Mouse (Mus musculus): ENCODE measurements around the gene Tln1.

The Tln1 gene

GRCm38 (mm10) chr4:43512653-43513052 is 49.8 kb downstream of the Tln1 start:
- no peaks in the 10 kb centered on the region for H3K9me3 ChIP-seq (ENCODE audit: low read length)
- 0 out of 2 replicates have a peak overlapping the region, but pooled peaks have one; percentile 4 for H3K4me3 ChIP-seq (replicated peaks; ENCODE audit: low read length)
- peaks cover 83% of the 10 kb centered on the region for H3K4me1 ChIP-seq (replicated peaks; ENCODE audit: low read depth, low read length)
- H3K36me3 ChIP-seq (ENCODE audit: insufficient read depth, low read length), result peaks cover 31% of the 10 kb centered on the region
- H3K27me3 ChIP-seq (ENCODE audit: insufficient read depth, low read length), result peaks cover 24% of the 10 kb centered on the region
- TF ChIP-seq CTCF (conservative IDR thresholded peaks at IDR 0.05; ENCODE audit: low read length) (no peak), NANOG (IDR thresholded peaks at IDR 0.05; ENCODE audit: borderline replicate concordance, low read length) (no peak), POU5F1 (IDR thresholded peaks at IDR 0.05; ENCODE audit: borderline replicate concordance, low read length) (no peak)

- Histone ChIP-seq H3K4me1 (replicated peaks; ENCODE audit: low read depth, low read length) (peaks cover 85% of the 10 kb centered on the region), H3K9me3 (ENCODE audit: low read length) (no peaks in the 10 kb centered on the region), H3K27me3 (ENCODE audit: insufficient read depth, low read length) (peaks cover 32% of the 10 kb centered on the region), H3K4me3 (replicated peaks; ENCODE audit: low read length) (0 out of 2 replicates have a peak overlapping the region, but pooled peaks have one; percentile 4), H3K36me3 (ENCODE audit: insufficient read depth, low read length) (peaks cover 26% of the 10 kb centered on the region)
- TF ChIP-seq CTCF (conservative IDR thresholded peaks at IDR 0.05; ENCODE audit: low read length) (no peak), NANOG (IDR thresholded peaks at IDR 0.05; ENCODE audit: borderline replicate concordance, low read length) (no peak), POU5F1 (IDR thresholded peaks at IDR 0.05; ENCODE audit: borderline replicate concordance, low read length) (no peak)
These were observed 50.6 kb downstream of the Tln1 start for GRCm38 (mm10) chr4:43511675-43512454.

GRCm38 (mm10) chr4:43509109-43509508 is 53.4 kb downstream of the Tln1 start:
- Histone ChIP-seq H3K27me3 (ENCODE audit: insufficient read depth, low read length) (peaks cover 51% of the 10 kb centered on the region), H3K36me3 (ENCODE audit: insufficient read depth, low read length) (peaks cover 4% of the 10 kb centered on the region), H3K4me3 (replicated peaks; ENCODE audit: low read length) (peak overlapping the region; percentile 72), H3K9me3 (ENCODE audit: low read length) (no peaks in the 10 kb centered on the region), H3K4me1 (replicated peaks; ENCODE audit: low read depth, low read length) (peaks cover 67% of the 10 kb centered on the region)
- TF ChIP-seq POU5F1 (IDR thresholded peaks at IDR 0.05; ENCODE audit: borderline replicate concordance, low read length) (no peak), NANOG (IDR thresholded peaks at IDR 0.05; ENCODE audit: borderline replicate concordance, low read length) (no peak)

DNA sequence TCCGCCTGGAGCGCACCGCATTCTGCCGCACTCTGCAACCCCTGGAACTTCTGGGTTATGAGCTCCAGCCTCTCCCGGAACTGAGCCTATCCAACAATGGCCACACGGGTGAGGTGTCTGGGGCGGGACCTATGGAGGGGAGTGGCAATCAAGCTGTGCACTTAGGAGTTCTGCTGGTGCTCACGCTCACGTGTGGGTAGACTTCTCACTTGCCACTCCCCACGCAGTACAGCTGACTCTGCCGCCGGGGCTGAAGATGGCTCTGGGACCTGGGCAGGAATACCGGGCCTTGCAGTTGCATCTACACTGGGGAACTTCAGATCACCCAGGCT is 53.9 kb downstream of the Tln1 start:
- no peak for TF ChIP-seq CTCF (conservative IDR thresholded peaks at IDR 0.05; ENCODE audit: low read length)
- no peak for TF ChIP-seq NANOG (IDR thresholded peaks at IDR 0.05; ENCODE audit: borderline replicate concordance, low read length)
- no peak for TF ChIP-seq POU5F1 (IDR thresholded peaks at IDR 0.05; ENCODE audit: borderline replicate concordance, low read length)
- Histone ChIP-seq H3K27me3 (ENCODE audit: insufficient read depth, low read length) (peaks cover 52% of the 10 kb centered on the region), H3K4me1 (replicated peaks; ENCODE audit: low read depth, low read length) (peaks cover 67% of the 10 kb centered on the region), H3K4me3 (replicated peaks; ENCODE audit: low read length) (peak overlapping the region; percentile 72), H3K9me3 (ENCODE audit: low read length) (no peaks in the 10 kb centered on the region), H3K36me3 (ENCODE audit: insufficient read depth, low read length) (no peaks in the 10 kb centered on the region)

- Histone ChIP-seq H3K4me1 (replicated peaks; ENCODE audit: low read depth, low read length) (peaks cover 64% of the 10 kb centered on the region), H3K9me3 (ENCODE audit: low read length) (no peaks in the 10 kb centered on the region), H3K36me3 (ENCODE audit: insufficient read depth, low read length) (no peaks in the 10 kb centered on the region), H3K27me3 (ENCODE audit: insufficient read depth, low read length) (peaks cover 53% of the 10 kb centered on the region), H3K4me3 (replicated peaks; ENCODE audit: low read length) (peak overlapping the region; percentile 72)
- TF ChIP-seq POU5F1 (IDR thresholded peaks at IDR 0.05; ENCODE audit: borderline replicate concordance, low read length), result no peak
- TF ChIP-seq NANOG (IDR thresholded peaks at IDR 0.05; ENCODE audit: borderline replicate concordance, low read length), result no peak
- TF ChIP-seq CTCF (conservative IDR thresholded peaks at IDR 0.05; ENCODE audit: low read length), result no peak
These were observed 54.4 kb downstream of the Tln1 start for GRCm38 (mm10) chr4:43507938-43508665.

DNA sequence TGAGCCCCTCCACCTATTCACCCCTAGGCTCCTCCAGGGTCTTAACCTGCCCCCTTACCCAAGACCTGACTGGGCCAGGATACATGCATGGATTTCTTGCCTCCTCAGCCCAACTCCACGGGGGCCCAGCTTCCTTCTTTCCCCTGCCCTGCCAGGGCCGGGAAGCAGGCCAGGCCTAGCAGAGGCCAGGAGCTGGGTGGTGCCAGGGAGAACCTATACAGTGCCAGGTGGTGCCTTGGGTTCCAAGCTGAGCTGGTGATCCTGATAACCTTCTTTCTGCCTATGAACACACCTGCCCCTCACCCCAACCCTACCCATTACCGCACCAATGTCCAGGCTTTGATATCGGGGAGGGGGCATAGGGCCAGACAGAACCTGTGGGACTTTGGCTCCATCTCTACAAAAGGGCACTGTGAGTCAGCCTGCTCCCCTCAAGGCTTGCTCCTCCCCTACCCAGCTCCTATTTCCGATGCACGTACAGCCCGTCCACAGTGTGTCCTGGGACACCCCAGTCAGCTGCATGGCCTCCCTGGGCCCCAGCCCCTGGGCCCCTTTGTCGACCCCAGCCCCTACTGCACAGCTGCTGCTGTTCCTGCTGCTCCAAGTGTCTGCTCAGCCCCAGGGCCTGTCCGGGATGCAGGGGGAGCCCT is 55.8 kb downstream of the Tln1 start, which contains the start of gene Car9:
TSS of gene Car9 (plus strand) at position 431 of the 650 bp plus-strand sequence.
- H3K4me3 ChIP-seq (replicated peaks; ENCODE audit: low read length), result peak within 1 kb of the TSS; percentile 72; the same call in 1 of the 2 replicates
- no peaks in the 10 kb centered on the region for H3K36me3 ChIP-seq (ENCODE audit: insufficient read depth, low read length)
- peaks cover 52% of the 10 kb centered on the region for H3K27me3 ChIP-seq (ENCODE audit: insufficient read depth, low read length)
- TF ChIP-seq POU5F1 (IDR thresholded peaks at IDR 0.05; ENCODE audit: borderline replicate concordance, low read length) (no peak), CTCF (conservative IDR thresholded peaks at IDR 0.05; ENCODE audit: low read length) (no peak), NANOG (IDR thresholded peaks at IDR 0.05; ENCODE audit: borderline replicate concordance, low read length) (no peak)
- H3K9me3 ChIP-seq (ENCODE audit: low read length), result no peaks in the 10 kb centered on the region
- peaks cover 54% of the 10 kb centered on the region for H3K4me1 ChIP-seq (replicated peaks; ENCODE audit: low read depth, low read length)

- peaks cover 50% of the 10 kb centered on the region for H3K4me1 ChIP-seq (replicated peaks; ENCODE audit: low read depth, low read length)
- TF ChIP-seq POU5F1 (IDR thresholded peaks at IDR 0.05; ENCODE audit: borderline replicate concordance, low read length), result no peak
- TF ChIP-seq CTCF (conservative IDR thresholded peaks at IDR 0.05; ENCODE audit: low read length), result no peak
- TF ChIP-seq NANOG (IDR thresholded peaks at IDR 0.05; ENCODE audit: borderline replicate concordance, low read length), result no peak
- peaks cover 57% of the 10 kb centered on the region for H3K27me3 ChIP-seq (ENCODE audit: insufficient read depth, low read length)
- H3K36me3 ChIP-seq (ENCODE audit: insufficient read depth, low read length), result no peaks in the 10 kb centered on the region
- H3K9me3 ChIP-seq (ENCODE audit: low read length), result no peaks in the 10 kb centered on the region
- no peak overlapping the region for H3K4me3 ChIP-seq (replicated peaks; ENCODE audit: low read length)
These were observed 56.4 kb downstream of the Tln1 start for GRCm38 (mm10) chr4:43506074-43506473.

- Histone ChIP-seq H3K27me3 (ENCODE audit: insufficient read depth, low read length) (peaks cover 66% of the 10 kb centered on the region), H3K4me1 (replicated peaks; ENCODE audit: low read depth, low read length) (peaks cover 38% of the 10 kb centered on the region), H3K4me3 (replicated peaks; ENCODE audit: low read length) (no peak overlapping the region), H3K36me3 (ENCODE audit: insufficient read depth, low read length) (no peaks in the 10 kb centered on the region), H3K9me3 (ENCODE audit: low read length) (no peaks in the 10 kb centered on the region)
- TF ChIP-seq CTCF (conservative IDR thresholded peaks at IDR 0.05; ENCODE audit: low read length), result no peak
- TF ChIP-seq POU5F1 (IDR thresholded peaks at IDR 0.05; ENCODE audit: borderline replicate concordance, low read length), result no peak
- no peak for TF ChIP-seq NANOG (IDR thresholded peaks at IDR 0.05; ENCODE audit: borderline replicate concordance, low read length)
These were observed 58.2 kb downstream of the Tln1 start for GRCm38 (mm10) chr4:43504269-43504668.
